Mouse (Mus musculus): ENCODE measurements around the gene Gm21497. TPM values are rescaled to one million over a fixed set of nuclear protein-coding genes. Genes with fewer than 3 reads are reported as not detected.
"Not testable (repeated sequence)": the region's sequence is repeated elsewhere in the genome, so short reads cannot be mapped to it uniquely, and the experiment has no call there.

The Gm21497 gene
- total RNA-seq (2014; rRNA removed) (not detected in 2 replicates), polyA plus RNA-seq (2015; fragmentation: Nextera tagmentation; extraction: Ambion mirVana) (not detected in 2 replicates)

DNA sequence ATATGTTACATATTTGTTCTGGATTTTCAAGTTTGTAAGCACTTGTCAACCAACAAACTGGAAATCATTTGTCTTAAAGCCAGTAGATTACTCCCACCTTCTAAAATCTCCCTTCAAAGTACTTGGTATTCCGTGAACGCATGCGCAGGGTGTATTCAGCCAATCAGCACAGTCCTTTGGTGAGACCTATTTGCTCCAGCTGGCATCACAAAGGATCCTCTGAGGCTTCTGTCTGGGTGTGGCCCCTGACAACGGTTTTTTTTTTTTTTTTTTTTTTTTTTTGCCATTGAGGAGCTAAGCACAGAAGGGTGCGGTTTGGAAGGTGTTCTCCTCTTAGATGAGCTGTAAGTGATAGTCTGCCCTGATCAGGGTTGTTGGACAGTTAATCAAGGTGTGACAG, at the start of gene Gm21497:
Gene Gm21497, plus strand, starts transcription at position 301 of the 400 bp plus-strand sequence.
- not testable (repeated sequence) for ATAC-seq (ENCODE audit: low FRiP score); H3K9ac ChIP-seq (replicated peaks; ENCODE audit: low read length, poor library complexity, severe bottlenecking); H3K36me3 ChIP-seq (ENCODE audit: insufficient read depth, low read length); H3K27ac ChIP-seq (ENCODE audit: low read depth, low read length); DNase-seq (ENCODE audit: low spot score); H3K9me3 ChIP-seq (ENCODE audit: low read length); H3K27me3 ChIP-seq (ENCODE audit: insufficient read depth, low read length); H3K4me2 ChIP-seq (ENCODE audit: low read depth, low read length, poor library complexity, severe bottlenecking); H3K4me1 ChIP-seq (ENCODE audit: insufficient read depth, low read length); H3K4me3 ChIP-seq (ENCODE audit: low read depth, low read length)
- no CpG with 5 or more reads among the region's 5 CpGs for WGBS

Measured in midbrain, postnatal 0 days (tissue).